Mouse (Mus musculus): ENCODE data around the gene Nxpe3. TPM values are rescaled to one million over a fixed set of nuclear protein-coding genes. Genes with fewer than 3 reads are reported as not detected.

The Nxpe3 gene
- polyA plus RNA-seq, 1 experiment, result 7.7 TPM

GRCm38 (mm10) chr16:55811792-55812191 is 83.3 kb downstream of the Nxpe3 start:
- no peak for DNase-seq (ENCODE audit: low read depth)

GRCm38 (mm10) chr16:55809779-55810514 is 85.1 kb downstream of the Nxpe3 start:
- no peak for DNase-seq (ENCODE audit: low read depth)

- DNase-seq (ENCODE audit: low read depth), result no peak
These were observed 85.7 kb downstream of the Nxpe3 start for GRCm38 (mm10) chr16:55809345-55809744.

GRCm38 (mm10) chr16:55807505-55807932 is 87.6 kb downstream of the Nxpe3 start:
- DNase-seq (ENCODE audit: low read depth), result no peak

GRCm38 (mm10) chr16:55804799-55805198 is 90.3 kb downstream of the Nxpe3 start:
- DNase-seq (ENCODE audit: low read depth), result no peak

GRCm38 (mm10) chr16:55801629-55802028 is 93.5 kb downstream of the Nxpe3 start:
- DNase-seq (ENCODE audit: low read depth), result no peak

GRCm38 (mm10) chr16:55798845-55799244 is 96.2 kb downstream of the Nxpe3 start:
- no peak for DNase-seq (ENCODE audit: low read depth)

- DNase-seq (ENCODE audit: low read depth), result no peak
These were observed 104.8 kb downstream of the Nxpe3 start for GRCm38 (mm10) chr16:55790326-55790725.

Other genes with a start within 250 kb of the Nxpe3 start
- gene Nfkbiz, start 56.4 kb downstream of the Nxpe3 start, polyA plus RNA-seq (2012; rRNA removed), result 7.6 and 7.7 TPM in 2 replicates
- 1.7 and 1.8 TPM in 2 replicates for gene Cep97, start 39.6 kb upstream of the Nxpe3 start, polyA plus RNA-seq (2012; rRNA removed)
- gene Rpl24, start 71.0 kb upstream of the Nxpe3 start, polyA plus RNA-seq (2012; rRNA removed), result 175 and 178 TPM in 2 replicates
- gene Zbtb11, start 78.6 kb upstream of the Nxpe3 start, polyA plus RNA-seq (2012; rRNA removed), result 3.5 and 5.2 TPM in 2 replicates
- 23.4 and 28.4 TPM in 2 replicates for gene Pcnp, start 134.5 kb upstream of the Nxpe3 start, polyA plus RNA-seq (2012; rRNA removed)
- 2.5 and 2.7 TPM in 2 replicates for gene Trmt10c, start 142.5 kb upstream of the Nxpe3 start, polyA plus RNA-seq (2012; rRNA removed)
- 4.3 and 4.5 TPM in 2 replicates for gene Senp7, start 153.1 kb upstream of the Nxpe3 start, polyA plus RNA-seq (2012; rRNA removed)

Measured in gonadal fat pad, adult 2 months (tissue).